Mouse (Mus musculus): ENCODE results near the gene Lyzl4. TPM values are rescaled to one million over a fixed set of nuclear protein-coding genes. Genes with fewer than 3 reads are reported as not detected.
A peak's percentile ranks its signal among the peaks of the same experiment; 100 is the strongest.

Lyzl4 gene
- polyA plus RNA-seq, 1 experiment, result 11.8 TPM

DNA sequence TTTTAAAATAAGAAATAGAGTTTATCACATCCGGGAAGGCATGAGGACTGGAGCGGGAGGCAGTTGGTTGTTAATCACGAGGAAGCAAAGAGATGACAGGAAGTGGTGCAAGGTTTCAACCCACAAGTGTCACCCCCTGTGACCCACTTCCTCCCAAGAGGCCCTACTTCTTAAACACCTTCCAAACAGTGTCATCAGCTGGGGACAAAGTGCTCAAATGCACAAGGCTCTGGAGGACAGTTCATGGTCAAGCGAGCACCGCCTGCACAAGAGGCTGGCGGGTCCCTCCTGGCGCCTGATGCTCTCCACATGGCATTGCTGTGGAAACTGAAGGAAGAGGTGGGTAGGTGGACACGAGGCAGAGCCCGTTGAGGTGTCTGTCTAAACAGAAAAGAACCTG, 33.1 kb upstream of the Lyzl4 start:
- Histone ChIP-seq H3K4me3 (ENCODE audit: insufficient read depth, low read length) (peak overlapping the region; percentile 23; the same call in 1 of the 2 replicates), H3K4me1 (ENCODE audit: control insufficient read depth, insufficient read depth, low read length) (peaks cover 34% of the 10 kb centered on the region), H3K27ac (ENCODE audit: insufficient read depth, low read depth, low read length) (peak overlapping the region; percentile 79)
- TF ChIP-seq CTCF (IDR thresholded peaks at IDR 0.05; ENCODE audit: low read depth, low read length), result no peak
- TF ChIP-seq POLR2A (IDR thresholded peaks at IDR 0.05; ENCODE audit: borderline replicate concordance, low read depth, low read length), result no peak

DNA sequence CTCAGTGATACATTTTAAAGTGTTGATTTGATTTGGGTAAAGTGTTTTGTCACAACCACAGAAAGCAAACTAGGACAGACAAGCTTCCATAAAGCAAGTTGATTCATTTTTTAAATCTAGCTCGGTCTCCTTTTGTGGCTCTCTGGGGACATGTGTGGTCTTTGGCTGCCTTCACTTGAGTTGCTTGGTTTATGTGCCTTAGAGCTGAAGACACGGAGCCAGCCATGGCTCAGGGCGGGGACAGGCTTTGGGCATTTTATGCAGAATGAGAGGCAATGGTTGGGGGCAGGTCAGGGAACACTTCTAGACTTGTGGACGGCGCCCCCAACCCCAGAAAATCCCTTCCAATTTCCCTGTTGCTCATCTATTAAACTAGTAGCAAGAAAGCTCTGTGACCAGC, 31.8 kb upstream of the Lyzl4 start:
- Histone ChIP-seq H3K4me1 (ENCODE audit: control insufficient read depth, insufficient read depth, low read length) (peaks cover 42% of the 10 kb centered on the region), H3K4me3 (ENCODE audit: insufficient read depth, low read length) (no peak overlapping the region), H3K27ac (ENCODE audit: insufficient read depth, low read depth, low read length) (no peak overlapping the region)
- TF ChIP-seq POLR2A (IDR thresholded peaks at IDR 0.05; ENCODE audit: borderline replicate concordance, low read depth, low read length), result no peak
- no peak for TF ChIP-seq CTCF (IDR thresholded peaks at IDR 0.05; ENCODE audit: low read depth, low read length)

DNA sequence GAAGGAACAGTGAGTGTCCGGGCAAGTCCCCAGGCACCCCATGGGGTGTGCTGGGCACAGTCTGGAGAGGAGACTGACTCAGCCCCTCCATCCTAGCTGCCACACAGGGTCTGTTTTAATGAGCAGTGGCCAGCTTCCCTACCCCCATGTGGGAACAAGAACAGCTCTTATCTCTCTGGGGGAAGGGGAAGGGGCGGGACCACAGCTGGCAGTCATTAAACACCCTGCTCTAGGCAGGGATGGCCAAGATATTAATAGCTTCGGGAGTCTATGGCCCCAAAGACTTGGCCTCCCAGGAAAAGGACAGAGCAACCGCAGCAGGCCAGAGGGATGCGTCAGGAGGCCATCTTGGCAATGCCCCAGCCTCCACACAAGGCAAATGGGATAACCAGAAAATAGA, 30.4 kb upstream of the Lyzl4 start:
- no peak overlapping the region for H3K27ac ChIP-seq (ENCODE audit: insufficient read depth, low read depth, low read length)
- TF ChIP-seq POLR2A (IDR thresholded peaks at IDR 0.05; ENCODE audit: borderline replicate concordance, low read depth, low read length), result no peak
- no peak for TF ChIP-seq CTCF (IDR thresholded peaks at IDR 0.05; ENCODE audit: low read depth, low read length)
- peaks cover 43% of the 10 kb centered on the region for H3K4me1 ChIP-seq (ENCODE audit: control insufficient read depth, insufficient read depth, low read length)
- H3K4me3 ChIP-seq (ENCODE audit: insufficient read depth, low read length), result no peak overlapping the region

DNA sequence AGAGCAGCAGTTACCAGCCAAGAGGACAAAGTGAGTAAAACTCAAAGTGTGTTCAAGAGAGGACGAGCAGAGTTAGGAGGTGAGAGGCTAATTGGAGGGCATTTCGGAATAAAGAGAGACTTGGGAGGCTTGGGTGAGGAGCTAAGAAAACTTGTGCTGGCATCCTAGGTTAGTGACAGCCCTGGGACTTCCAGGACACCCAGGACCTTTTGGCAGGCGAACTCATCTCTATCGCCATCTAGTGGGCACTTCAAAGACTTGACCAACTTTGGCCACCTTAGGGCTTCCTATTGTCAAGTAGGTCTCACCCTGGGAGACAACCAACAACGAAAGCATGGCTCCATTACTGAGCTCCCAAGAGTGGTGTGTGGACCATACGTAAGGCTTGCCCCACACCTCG, 29.4 kb upstream of the Lyzl4 start:
- H3K4me3 ChIP-seq (ENCODE audit: insufficient read depth, low read length), result no peak overlapping the region
- peaks cover 34% of the 10 kb centered on the region for H3K4me1 ChIP-seq (ENCODE audit: control insufficient read depth, insufficient read depth, low read length)
- no peak overlapping the region for H3K27ac ChIP-seq (ENCODE audit: insufficient read depth, low read depth, low read length)
- TF ChIP-seq CTCF (IDR thresholded peaks at IDR 0.05; ENCODE audit: low read depth, low read length), result peak; percentile 36
- TF ChIP-seq POLR2A (IDR thresholded peaks at IDR 0.05; ENCODE audit: borderline replicate concordance, low read depth, low read length), result no peak

DNA sequence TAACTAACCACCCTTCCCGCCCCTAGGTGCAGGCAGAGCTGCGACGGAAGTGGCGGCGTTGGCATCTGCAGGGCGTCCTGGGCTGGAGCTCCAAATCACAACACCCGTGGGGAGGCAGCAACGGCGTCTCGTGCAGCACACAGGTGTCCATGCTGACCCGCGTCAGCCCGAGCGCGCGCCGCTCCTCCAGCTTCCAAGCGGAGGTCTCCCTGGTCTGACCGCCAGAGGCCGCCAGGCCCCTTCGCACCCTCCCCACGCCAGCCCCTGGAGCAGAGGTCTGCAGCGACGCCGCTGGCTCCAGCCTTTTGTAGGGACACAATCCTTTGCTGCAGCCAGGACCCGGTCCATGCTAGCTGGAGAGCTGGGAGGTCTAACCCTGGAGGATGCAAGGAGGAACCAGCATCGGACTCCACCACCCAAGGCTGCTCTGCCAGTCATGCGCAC, 27.5 kb upstream of the Lyzl4 start:
- TF ChIP-seq POLR2A (IDR thresholded peaks at IDR 0.05; ENCODE audit: borderline replicate concordance, low read depth, low read length), result no peak
- peak; percentile 31; the same call in 1 of the 2 replicates for TF ChIP-seq CTCF (IDR thresholded peaks at IDR 0.05; ENCODE audit: low read depth, low read length)
- H3K27ac ChIP-seq (ENCODE audit: insufficient read depth, low read depth, low read length), result no peak overlapping the region
- peak overlapping the region; percentile 40 for H3K4me3 ChIP-seq (ENCODE audit: insufficient read depth, low read length)
- H3K4me1 ChIP-seq (ENCODE audit: control insufficient read depth, insufficient read depth, low read length), result peaks cover 20% of the 10 kb centered on the region

DNA sequence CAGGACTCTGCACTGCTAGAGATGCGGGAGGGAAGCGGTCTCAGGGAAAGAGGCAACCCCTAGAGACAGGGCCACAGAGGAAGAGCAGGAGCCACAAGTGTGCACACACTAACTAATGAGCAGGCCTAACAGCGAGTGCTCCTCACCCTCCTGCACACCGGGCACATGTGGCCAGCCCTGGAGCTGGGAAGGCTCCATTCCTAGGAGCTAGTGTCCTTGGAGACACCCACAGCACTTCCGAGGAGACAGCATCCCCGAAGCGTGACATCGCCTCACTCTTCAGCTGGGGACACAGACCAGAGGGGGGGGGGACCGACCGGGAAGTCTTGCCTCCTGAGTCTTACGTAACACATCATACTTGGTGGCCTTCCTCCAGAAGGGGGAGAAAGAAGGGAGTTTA, 25.9 kb upstream of the Lyzl4 start:
- Histone ChIP-seq H3K27ac (ENCODE audit: insufficient read depth, low read depth, low read length) (no peak overlapping the region), H3K4me1 (ENCODE audit: control insufficient read depth, insufficient read depth, low read length) (peaks cover 18% of the 10 kb centered on the region)

DNA sequence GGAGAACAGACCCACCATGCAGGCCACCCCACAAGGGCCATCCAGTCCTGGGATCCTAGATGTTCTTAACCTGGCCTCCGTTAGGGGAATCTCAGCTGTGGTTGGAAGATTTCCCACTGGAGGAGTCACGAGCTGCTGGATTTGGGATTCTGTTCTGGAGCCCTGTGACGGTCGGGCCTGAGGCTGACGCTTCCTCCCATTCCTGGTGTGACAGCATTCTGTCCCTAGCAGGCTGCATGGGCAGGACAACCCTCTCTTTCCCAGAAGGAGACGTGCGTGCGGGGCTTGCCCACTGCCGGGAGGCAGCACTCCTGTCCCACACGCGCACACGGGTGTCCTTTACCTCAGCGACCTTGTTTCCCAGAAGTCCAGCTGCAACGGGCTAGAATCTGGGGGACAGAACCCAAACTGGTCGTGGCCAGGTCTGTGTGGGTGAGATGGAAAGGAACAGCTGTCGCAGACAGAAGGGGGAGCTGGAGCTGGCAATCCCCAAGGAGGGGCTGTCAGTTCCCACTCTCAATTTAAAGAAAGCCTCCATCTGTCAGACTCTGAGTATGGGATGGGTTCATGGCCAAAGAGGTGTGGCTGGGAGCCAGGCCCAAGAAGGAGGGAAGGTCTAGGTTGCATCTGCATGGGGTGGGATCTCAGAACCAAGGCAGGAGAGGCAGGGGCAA, 25.2 kb upstream of the Lyzl4 start:
- Histone ChIP-seq H3K27ac (ENCODE audit: insufficient read depth, low read depth, low read length) (no peak overlapping the region), H3K4me3 (ENCODE audit: insufficient read depth, low read length) (no peak overlapping the region), H3K4me1 (ENCODE audit: control insufficient read depth, insufficient read depth, low read length) (peaks cover 13% of the 10 kb centered on the region)
- no peak for TF ChIP-seq POLR2A (IDR thresholded peaks at IDR 0.05; ENCODE audit: borderline replicate concordance, low read depth, low read length)
- no peak for TF ChIP-seq CTCF (IDR thresholded peaks at IDR 0.05; ENCODE audit: low read depth, low read length)

More for the DNA sequence above, 25.9 kb upstream of the Lyzl4 start:
- TF ChIP-seq POLR2A (IDR thresholded peaks at IDR 0.05; ENCODE audit: borderline replicate concordance, low read depth, low read length) (no peak), CTCF (IDR thresholded peaks at IDR 0.05; ENCODE audit: low read depth, low read length) (no peak)
- no peak overlapping the region for H3K4me3 ChIP-seq (ENCODE audit: insufficient read depth, low read length)

DNA sequence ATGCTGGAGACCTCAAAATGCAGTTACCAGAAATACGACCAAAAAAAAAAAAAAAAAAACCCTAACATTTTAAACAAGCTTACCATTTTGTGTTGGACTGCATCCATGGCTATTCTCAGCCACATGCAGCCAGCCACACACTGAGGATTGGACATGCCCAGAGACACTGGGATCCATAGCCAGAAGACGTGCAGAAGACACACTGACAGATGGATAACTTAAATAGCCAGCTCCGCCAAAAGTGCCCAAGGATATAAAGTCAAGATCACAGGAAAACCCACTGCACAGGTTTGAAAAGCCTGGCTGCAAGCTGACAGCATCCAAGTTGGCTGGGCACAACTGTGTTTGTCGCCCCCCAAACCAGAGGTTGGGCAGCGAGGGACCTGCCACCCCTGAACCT, 22.2 kb upstream of the Lyzl4 start:
- peaks cover 9% of the 10 kb centered on the region for H3K4me1 ChIP-seq (ENCODE audit: control insufficient read depth, insufficient read depth, low read length)
- no peak overlapping the region for H3K27ac ChIP-seq (ENCODE audit: insufficient read depth, low read depth, low read length)
- TF ChIP-seq CTCF (IDR thresholded peaks at IDR 0.05; ENCODE audit: low read depth, low read length) (no peak), POLR2A (IDR thresholded peaks at IDR 0.05; ENCODE audit: borderline replicate concordance, low read depth, low read length) (no peak)
- no peak overlapping the region for H3K4me3 ChIP-seq (ENCODE audit: insufficient read depth, low read length)

DNA sequence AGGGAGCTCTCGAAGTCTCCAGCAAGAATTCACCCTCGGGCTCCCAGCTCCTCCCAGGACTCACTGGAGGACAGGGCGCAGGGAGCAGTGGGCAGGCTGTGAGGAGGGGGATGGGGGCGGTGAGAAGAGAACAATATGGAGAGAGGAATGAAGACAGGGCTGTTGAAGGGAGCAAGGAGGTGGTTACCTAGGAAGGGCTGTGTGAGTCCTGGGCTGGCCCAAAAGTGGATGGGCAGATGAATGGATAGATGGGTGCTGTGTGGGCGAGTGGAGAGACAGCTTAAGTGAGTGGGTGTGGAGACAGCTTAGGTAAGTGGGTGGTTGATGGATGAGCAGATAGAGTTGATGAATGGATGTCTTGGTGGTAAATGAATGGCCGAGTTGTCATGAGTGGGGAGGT, 21.6 kb upstream of the Lyzl4 start:
- peaks cover 4% of the 10 kb centered on the region for H3K4me1 ChIP-seq (ENCODE audit: control insufficient read depth, insufficient read depth, low read length)
- TF ChIP-seq CTCF (IDR thresholded peaks at IDR 0.05; ENCODE audit: low read depth, low read length), result no peak
- TF ChIP-seq POLR2A (IDR thresholded peaks at IDR 0.05; ENCODE audit: borderline replicate concordance, low read depth, low read length), result no peak
- no peak overlapping the region for H3K27ac ChIP-seq (ENCODE audit: insufficient read depth, low read depth, low read length)
- H3K4me3 ChIP-seq (ENCODE audit: insufficient read depth, low read length), result no peak overlapping the region

DNA sequence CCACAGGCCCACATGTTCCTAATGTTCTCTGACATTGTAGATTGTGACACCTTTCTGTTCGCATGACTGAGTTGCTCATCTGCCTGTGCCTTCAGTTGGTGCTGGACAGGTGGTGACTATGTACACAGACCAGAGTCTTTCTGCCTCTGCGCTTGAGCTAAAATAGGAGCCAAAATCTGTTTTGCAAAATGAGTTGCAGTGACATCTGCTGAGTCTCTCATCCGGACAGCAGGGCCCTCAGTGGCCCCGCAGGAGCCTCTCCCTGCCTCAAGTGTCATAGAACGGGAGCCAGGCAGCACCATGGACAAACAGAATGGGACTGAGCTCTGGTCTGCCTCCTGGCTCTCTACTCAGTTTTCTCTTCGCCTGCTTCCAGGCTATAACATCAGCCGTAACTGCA, 17.9 kb upstream of the Lyzl4 start:
- H3K27ac ChIP-seq (ENCODE audit: insufficient read depth, low read depth, low read length), result no peak overlapping the region
- no peak for TF ChIP-seq CTCF (IDR thresholded peaks at IDR 0.05; ENCODE audit: low read depth, low read length)
- TF ChIP-seq POLR2A (IDR thresholded peaks at IDR 0.05; ENCODE audit: borderline replicate concordance, low read depth, low read length), result no peak

More for the DNA sequence above, 17.9 kb upstream of the Lyzl4 start:
- Histone ChIP-seq H3K4me3 (ENCODE audit: insufficient read depth, low read length) (no peak overlapping the region), H3K4me1 (ENCODE audit: control insufficient read depth, insufficient read depth, low read length) (no peaks in the 10 kb centered on the region)
